Mouse (Mus musculus) thymus, adult 2 months (tissue): ENCODE results near the gene Lrrc8a.

Experiments used
- CTCF ChIP-seq: fragments of 200-500 bp; IDR thresholded peaks from 2 replicates; pipeline ENCODE4 v1.5.1; 2012; ENCODE audit warnings: mild to moderate bottlenecking, control low read depth, low read length, moderate library complexity, borderline replicate concordance; ENCODE audit not compliant: control insufficient read depth, poor library complexity, insufficient read depth; ENCODE audit errors: extremely low read depth
- POLR2A ChIP-seq: fragments of 200-500 bp; IDR thresholded peaks from 2 replicates; pipeline ENCODE4 v1.6.1; 2012; ENCODE audit warnings: mild to moderate bottlenecking, low read length, control low read depth, moderate library complexity; ENCODE audit not compliant: control insufficient read depth, poor library complexity, insufficient read depth; ENCODE audit errors: extremely low read depth

GRCm38 (mm10) chr2:30205255-30205628 lies 32.3 kb upstream of the Lrrc8a start:
- no peak for TF ChIP-seq POLR2A
- no peak for TF ChIP-seq CTCF
